Mouse (Mus musculus) small intestine, adult 2 months (tissue): ENCODE results near the gene Dcaf8.

ENCODE experiments used
- CTCF ChIP-seq: fragments of 200-500 bp; IDR thresholded peaks from 2 replicates; pipeline ENCODE4 v1.5.1; 2012; ENCODE audit warnings: low read depth, mild to moderate bottlenecking, control low read depth, inconsistent platforms, low read length, moderate library complexity, mixed read lengths; ENCODE audit not compliant: insufficient replicate concordance, insufficient read length; ENCODE audit errors: extremely low read depth
- POLR2A ChIP-seq: fragments of 200-500 bp; IDR thresholded peaks from 2 replicates; pipeline ENCODE4 v1.6.1; 2012; ENCODE audit warnings: low read depth, mild to moderate bottlenecking, control low read depth, inconsistent platforms, low read length, moderate library complexity

GRCm38 (mm10) chr1:172133535-172133934, 14.3 kb upstream of the Dcaf8 start:
- TF ChIP-seq CTCF (no peak), POLR2A (no peak)
